Mouse (Mus musculus): Measurements from ENCODE around the gene Atp5e.
A peak's percentile ranks its signal among the peaks of the same experiment; 100 is the strongest.

The Atp5e gene

DNA sequence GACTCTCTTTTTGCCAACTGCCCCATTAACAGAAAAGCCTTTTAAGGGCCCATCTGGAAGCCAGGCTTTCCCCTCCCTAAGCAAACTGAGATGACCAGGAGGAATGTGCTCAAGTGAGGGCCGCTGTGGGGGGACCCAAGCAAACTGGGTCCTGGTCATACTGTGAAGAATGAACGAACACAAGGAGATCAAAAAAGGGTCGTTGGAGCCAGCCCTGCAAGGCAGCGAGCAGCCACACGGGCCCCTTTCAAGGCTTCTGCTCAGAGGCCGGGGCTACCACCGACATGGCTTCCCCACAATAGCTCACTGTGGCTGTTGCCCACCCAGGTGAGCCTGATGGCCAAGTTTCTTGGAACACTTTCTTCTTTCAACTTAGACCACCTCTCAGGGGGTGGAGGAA is 17.4 kb downstream of the Atp5e start:
- DNase-seq: no peak

DNA sequence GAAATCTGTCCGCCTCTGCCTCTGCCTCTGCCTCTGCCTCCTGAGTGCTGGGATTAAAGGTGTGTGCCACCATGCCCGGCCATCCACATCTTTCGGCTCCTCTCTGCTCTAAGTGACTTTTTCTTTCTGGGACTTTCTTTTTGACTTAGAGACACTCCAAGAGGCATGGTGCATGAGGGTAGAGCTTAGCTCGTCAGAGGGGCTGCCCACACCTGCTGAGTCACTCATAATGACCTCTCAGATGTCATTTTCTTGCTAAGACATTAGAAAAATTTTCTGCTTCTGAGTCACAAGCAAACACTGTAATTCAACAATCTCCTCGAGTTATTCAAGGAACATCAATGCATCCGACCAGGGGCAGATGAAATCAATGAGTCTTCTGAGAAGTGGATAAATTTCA is 18.9 kb downstream of the Atp5e start:
- DNase-seq: no peak

DNA sequence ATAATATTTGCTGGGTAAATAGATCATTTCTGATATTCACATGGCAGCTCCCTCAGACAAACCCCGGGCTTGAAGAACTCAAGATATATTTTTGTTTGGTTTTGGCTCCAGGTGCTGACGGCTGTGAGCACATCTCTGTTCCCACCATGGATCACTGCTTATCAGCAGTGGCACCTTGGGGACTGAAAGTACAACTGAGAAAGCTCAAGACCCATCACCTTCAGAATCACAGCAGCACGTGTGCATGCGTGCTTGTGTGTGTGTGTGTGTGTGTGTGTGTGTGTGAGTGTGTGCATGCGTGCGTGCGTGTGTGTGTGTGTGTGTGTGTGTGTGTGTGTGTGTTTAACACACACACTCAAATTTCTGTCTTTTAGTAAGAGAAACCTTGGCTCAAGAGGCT is 19.5 kb downstream of the Atp5e start:
- DNase-seq: no peak

DNA sequence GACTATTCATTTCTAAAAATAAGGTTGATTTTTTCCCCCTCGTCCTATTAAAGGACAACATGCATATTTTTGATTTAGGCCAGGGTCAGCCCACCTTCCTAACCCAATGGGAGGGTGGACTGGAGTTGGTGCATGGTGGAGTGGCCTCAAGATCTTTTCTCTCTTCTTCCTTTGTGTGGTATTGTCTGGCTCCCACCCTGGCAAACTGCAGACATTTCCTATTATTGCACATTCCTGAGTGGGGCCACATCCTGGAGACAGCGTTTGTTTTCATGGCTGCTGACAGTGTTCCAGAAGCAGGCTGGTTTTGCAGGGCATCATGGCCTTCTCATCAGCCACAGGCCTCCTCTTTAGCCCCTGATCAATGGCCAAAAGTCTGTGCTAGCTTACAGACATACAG is 20.9 kb downstream of the Atp5e start:
- no peak for DNase-seq

DNA sequence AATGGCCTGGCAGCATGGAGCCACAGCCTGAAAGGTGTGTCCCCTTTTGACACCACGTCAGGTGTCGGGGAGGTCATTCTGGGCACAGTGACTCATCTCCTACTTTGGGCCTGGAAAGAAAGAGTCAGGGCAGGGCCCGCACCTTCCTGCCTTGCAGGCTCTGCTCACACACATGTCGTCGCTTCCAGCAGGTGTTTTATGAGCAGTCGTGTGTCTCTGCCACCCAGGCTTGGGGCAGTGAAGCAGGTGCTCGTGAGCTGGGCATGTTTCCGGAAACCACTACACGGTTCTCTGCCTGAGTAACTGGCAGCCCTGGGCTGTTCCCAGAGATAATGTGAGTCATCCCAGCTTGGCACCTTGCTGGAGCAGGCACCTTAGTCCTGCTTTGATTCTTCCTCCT is 21.4 kb downstream of the Atp5e start:
- DNase-seq: no peak

GRCm38 (mm10) chr2:174441898-174442297 is 22.0 kb downstream of the Atp5e start:
- no peak for DNase-seq

DNA sequence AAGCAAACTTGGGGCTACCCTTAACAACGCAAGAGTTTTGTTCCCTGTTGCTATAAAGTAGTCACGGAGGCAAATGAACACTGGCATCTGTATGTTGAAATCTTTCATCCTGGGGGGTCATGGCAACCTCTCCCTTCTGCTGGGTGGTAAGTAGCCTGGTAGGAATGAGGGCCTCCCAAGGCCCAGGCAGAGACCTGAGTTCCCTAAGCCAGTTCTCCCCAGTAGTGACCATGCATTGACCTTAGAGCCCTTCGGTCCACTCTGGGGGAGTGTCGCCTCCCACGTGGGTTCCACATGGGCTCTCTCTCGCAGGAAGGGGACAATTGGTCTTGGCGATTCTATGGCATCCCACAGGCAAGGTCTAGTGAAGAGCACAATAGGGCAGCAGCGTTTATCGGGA is 23.9 kb downstream of the Atp5e start:
- no peak for DNase-seq

DNA sequence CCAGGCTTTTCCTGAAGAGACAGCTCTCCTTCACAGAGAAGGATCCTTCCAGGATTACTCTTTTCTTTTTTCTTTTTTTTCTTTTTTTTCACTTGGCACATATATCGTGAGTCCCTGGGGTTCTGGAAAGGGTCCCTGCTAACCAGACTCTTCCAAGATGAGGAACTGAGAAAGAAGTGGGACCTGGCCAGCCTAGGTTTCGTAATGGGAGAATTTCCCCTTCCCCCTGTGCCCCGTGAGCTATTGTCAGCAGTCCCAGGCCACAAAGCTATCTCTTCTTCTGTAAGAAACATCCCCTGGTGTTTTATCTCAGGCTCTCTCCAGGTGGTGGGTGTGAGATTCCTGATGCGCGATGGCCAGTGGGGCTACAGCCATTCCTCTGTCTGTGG is 24.5 kb downstream of the Atp5e start:
- DNase-seq: peak; percentile 75

DNA sequence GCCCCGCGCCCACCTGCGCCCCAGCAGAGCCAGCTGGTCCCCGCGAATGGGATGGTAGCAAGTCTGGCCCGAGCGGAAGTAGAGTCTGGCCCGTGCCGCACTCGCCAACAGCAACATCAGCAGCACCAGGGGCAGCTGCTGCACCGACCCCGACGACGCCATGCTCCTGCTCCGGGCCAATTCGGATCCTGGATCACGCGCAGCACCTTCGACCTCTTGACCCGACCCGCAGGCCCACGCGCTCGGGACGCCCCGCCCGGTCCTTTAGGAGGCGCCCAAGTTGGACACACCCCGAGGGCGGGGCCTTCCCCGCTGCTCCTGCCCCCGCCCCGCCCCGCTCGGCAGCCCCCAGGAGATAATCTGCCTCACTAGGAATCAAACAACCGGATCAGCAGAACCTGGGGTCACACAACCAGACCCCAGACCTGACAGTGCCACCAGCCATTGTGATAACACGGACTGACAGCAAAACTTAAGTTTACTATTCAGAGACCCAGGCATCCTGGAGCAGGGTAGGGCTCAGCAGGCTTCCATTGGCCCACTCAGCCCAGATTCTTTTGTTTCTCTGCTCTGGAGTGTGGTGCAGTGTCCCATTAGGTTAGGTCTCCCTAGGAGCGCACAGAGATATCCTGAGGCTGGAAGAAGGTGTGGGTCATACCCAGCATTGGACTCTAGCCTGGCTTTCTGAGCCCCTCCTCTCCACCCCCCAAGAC is 25.0 kb downstream of the Atp5e start, which contains the start of gene Ctsz:
Ctsz (minus strand) TSS at position 303 of the 713 bp plus-strand sequence.
- DNase-seq: peak; percentile 64

GRCm38 (mm10) chr2:174438181-174438580 is 25.7 kb downstream of the Atp5e start:
- no peak for DNase-seq

DNA sequence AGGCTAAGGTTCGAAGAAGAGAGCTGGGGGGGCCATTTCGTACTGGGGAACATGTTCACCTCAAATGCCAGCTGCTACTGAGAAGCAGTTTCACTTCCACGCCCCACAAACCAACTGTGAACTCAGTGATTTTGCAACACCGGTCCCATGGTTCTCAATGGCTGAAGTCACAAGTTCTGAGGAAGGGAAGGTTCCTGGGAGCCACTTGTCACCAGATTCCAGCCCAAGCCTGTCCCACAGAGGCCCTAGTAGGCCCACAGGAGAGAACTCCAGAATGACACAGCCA is 26.3 kb downstream of the Atp5e start:
- DNase-seq: peak; percentile 83

GRCm38 (mm10) chr2:174436916-174437696 is 26.8 kb downstream of the Atp5e start:
- no peak for DNase-seq

- peak; percentile 84 for DNase-seq
These were observed 27.7 kb downstream of the Atp5e start for GRCm38 (mm10) chr2:174436076-174436701.

GRCm38 (mm10) chr2:174434943-174435342 is 29.0 kb downstream of the Atp5e start:
- no peak for DNase-seq

- DNase-seq: no peak
These were observed 34.8 kb downstream of the Atp5e start for GRCm38 (mm10) chr2:174428996-174429591.

DNA sequence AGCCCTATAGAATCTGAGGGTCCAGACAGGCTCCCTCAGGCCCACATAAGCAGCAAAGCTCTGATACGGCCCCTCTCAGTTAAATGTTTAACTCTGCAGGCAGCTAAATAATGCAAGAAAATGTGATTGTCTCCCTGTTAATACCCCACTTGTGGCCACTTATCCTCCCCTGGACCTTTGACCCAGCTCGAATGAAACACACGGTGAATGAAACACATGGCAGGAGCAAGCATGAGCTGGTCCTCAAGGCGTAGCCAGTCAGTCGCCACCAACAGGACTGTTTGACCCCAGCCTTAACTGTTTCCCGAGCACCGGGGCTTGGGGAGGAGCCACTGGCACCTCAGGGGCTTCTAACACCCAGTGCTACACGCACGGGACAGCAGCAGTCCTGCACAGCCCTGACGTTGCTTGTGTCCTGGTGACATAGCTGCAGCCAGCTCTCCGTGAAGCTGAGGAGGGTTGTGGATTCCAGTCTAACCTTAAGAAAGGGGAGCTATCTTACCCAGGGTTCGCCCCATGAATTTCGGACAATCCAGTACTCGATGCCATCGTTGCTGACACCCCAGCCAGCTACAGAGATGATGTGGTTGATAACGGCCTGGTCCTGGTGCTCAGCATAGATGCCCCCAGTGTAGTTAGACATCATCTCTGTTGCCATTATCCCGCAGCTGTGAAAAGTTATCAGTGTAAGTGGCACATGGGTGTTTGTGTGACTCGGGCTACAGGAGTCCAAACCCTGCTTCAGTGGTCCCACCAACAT is 35.6 kb downstream of the Atp5e start:
- DNase-seq: peak; percentile 0

DNA sequence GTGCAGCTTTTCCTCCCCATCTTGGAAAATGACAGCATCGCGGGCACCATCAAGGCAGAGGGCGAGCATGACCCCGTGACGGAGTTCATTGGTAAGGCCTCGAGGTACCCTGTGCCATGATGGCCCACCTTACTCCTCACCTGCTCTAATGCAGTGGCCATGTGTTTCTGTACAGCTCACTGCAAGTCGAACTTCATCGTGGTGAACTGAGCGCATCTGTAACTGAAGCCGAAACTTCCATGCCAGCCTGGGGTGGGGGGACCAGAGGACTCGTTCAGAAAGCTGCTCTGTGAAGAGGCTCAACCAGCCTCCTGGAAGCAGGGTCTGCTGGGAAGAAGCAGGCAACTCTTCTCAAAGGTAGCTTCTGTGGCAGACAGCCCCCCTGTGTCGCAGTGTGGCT is 37.0 kb downstream of the Atp5e start:
- DNase-seq: no peak

GRCm38 (mm10) chr2:174424301-174425085 is 39.4 kb downstream of the Atp5e start:
- DNase-seq: no peak

GRCm38 (mm10) chr2:174421107-174421506 is 42.8 kb downstream of the Atp5e start:
- DNase-seq: no peak

DNA sequence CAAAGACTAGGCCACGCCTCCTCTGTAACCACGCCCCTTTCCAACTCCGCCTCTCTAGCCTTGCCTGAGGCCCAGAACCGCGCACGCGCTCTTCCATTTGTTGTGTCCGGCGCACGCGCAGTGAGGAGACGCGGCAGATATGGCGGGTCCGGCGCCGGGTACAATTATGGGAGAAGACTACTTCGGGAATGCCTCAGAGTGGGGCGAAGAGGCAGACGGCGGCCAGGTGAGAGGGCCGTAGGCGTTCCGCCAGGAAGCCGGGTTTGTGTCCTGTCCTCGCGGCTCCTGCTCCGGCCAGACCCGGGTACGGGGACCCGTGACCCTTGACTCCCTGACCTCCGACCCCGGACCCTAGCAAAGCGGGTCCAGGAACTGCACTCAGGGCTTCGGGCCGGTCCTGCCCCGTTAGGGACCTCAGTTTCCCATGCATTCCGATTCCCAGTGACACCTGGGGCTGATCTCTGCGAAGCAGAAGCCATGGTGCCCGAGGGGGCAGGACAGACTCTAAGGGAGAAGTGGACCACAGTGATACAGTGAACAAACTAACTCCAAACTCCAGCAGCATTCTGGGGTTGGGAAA is 48.1 kb downstream of the Atp5e start, which contains the start of gene Nelfcd:
Nelfcd (plus strand) TSS at position 74 of the 580 bp plus-strand sequence.
- peak; percentile 95 for DNase-seq

- DNase-seq: no peak
These were observed 48.7 kb downstream of the Atp5e start for GRCm38 (mm10) chr2:174415001-174415730.

Data from layer of hippocampus, adult 9-11 months (tissue).